Mouse (Mus musculus): ENCODE results near the gene Ncor2. TPM values are rescaled to one million over a fixed set of nuclear protein-coding genes. Genes with fewer than 3 reads are reported as not detected.

Ncor2 gene
- polyA plus RNA-seq, 1 experiment from 2014 or later, result 19.2 TPM

GRCm38 (mm10) chr5:125159804-125160405 is 19.1 kb downstream of the Ncor2 start:
- WGBS, result 30% methylated on average over 14 of the region's 14 CpGs
- Histone ChIP-seq H3K4me3 (peak overlapping the region; percentile 45), H3K27me3 (replicated peaks; ENCODE audit: low read depth, poor library complexity, severe bottlenecking) (no peaks in the 10 kb centered on the region), H3K27ac (replicated peaks) (peak overlapping the region; percentile 85), H3K9me3 (no peaks in the 10 kb centered on the region), H3K4me1 (peaks cover 98% of the 10 kb centered on the region), H3K36me3 (replicated peaks) (peaks cover 15% of the 10 kb centered on the region; the same call in 1 of the 2 replicates)
- DNase-seq (ENCODE audit: low spot score), result peak; percentile 36

- Histone ChIP-seq H3K27me3 (replicated peaks; ENCODE audit: low read depth, poor library complexity, severe bottlenecking) (no peaks in the 10 kb centered on the region), H3K4me3 (peak overlapping the region; percentile 45), H3K27ac (replicated peaks) (peak overlapping the region; percentile 85), H3K4me1 (peaks cover 97% of the 10 kb centered on the region), H3K9me3 (no peaks in the 10 kb centered on the region), H3K36me3 (replicated peaks) (peaks cover 17% of the 10 kb centered on the region; the same call in 1 of the 2 replicates)
- DNase-seq (ENCODE audit: low spot score), result peak; percentile 81
- WGBS, result 7% methylated on average over 12 of the region's 12 CpGs
These were observed 19.7 kb downstream of the Ncor2 start for GRCm38 (mm10) chr5:125159293-125159692.

GRCm38 (mm10) chr5:125158232-125158961 is 20.6 kb downstream of the Ncor2 start:
- Histone ChIP-seq H3K4me3 (peak overlapping the region; percentile 45), H3K36me3 (replicated peaks) (peaks cover 17% of the 10 kb centered on the region; the same call in 1 of the 2 replicates), H3K27me3 (replicated peaks; ENCODE audit: low read depth, poor library complexity, severe bottlenecking) (no peaks in the 10 kb centered on the region), H3K27ac (replicated peaks) (peak overlapping the region; percentile 85), H3K9me3 (no peaks in the 10 kb centered on the region), H3K4me1 (peaks cover 97% of the 10 kb centered on the region)
- 15% methylated on average over 21 of the region's 21 CpGs for WGBS
- DNase-seq (ENCODE audit: low spot score), result peak; percentile 73

GRCm38 (mm10) chr5:125157375-125158033 is 21.5 kb downstream of the Ncor2 start:
- WGBS, result 46% methylated on average over 8 of the region's 8 CpGs
- H3K27ac ChIP-seq (replicated peaks), result peak overlapping the region; percentile 85
- peaks cover 97% of the 10 kb centered on the region for H3K4me1 ChIP-seq
- H3K27me3 ChIP-seq (replicated peaks; ENCODE audit: low read depth, poor library complexity, severe bottlenecking), result no peaks in the 10 kb centered on the region
- H3K4me3 ChIP-seq, result peak overlapping the region; percentile 45; the same call in 1 of the 2 replicates
- peaks cover 23% of the 10 kb centered on the region; the same call in 1 of the 2 replicates for H3K36me3 ChIP-seq (replicated peaks)
- DNase-seq (ENCODE audit: low spot score), result peak; percentile 32
- H3K9me3 ChIP-seq, result no peaks in the 10 kb centered on the region

GRCm38 (mm10) chr5:125156418-125157205 is 22.4 kb downstream of the Ncor2 start:
- Histone ChIP-seq H3K27me3 (replicated peaks; ENCODE audit: low read depth, poor library complexity, severe bottlenecking) (no peaks in the 10 kb centered on the region), H3K4me1 (peaks cover 97% of the 10 kb centered on the region), H3K36me3 (replicated peaks) (peaks cover 14% of the 10 kb centered on the region; the same call in 1 of the 2 replicates), H3K9me3 (no peaks in the 10 kb centered on the region), H3K4me3 (peak overlapping the region; percentile 6; the same call in 1 of the 2 replicates), H3K27ac (replicated peaks) (peak overlapping the region; percentile 85)
- WGBS, result 80% methylated on average over 22 of the region's 22 CpGs
- no peak for DNase-seq (ENCODE audit: low spot score)

- peak overlapping the region; percentile 83 for H3K27ac ChIP-seq (replicated peaks)
- no peak overlapping the region for H3K4me3 ChIP-seq
- WGBS, result 83% methylated on average over 4 of the region's 4 CpGs
- peaks cover 97% of the 10 kb centered on the region for H3K4me1 ChIP-seq
- DNase-seq (ENCODE audit: low spot score), result no peak
- H3K27me3 ChIP-seq (replicated peaks; ENCODE audit: low read depth, poor library complexity, severe bottlenecking), result no peaks in the 10 kb centered on the region
- peaks cover 14% of the 10 kb centered on the region; the same call in 1 of the 2 replicates for H3K36me3 ChIP-seq (replicated peaks)
- no peaks in the 10 kb centered on the region for H3K9me3 ChIP-seq
These were observed 23.6 kb downstream of the Ncor2 start for GRCm38 (mm10) chr5:125155451-125155850.

- Histone ChIP-seq H3K4me1 (peaks cover 95% of the 10 kb centered on the region), H3K27me3 (replicated peaks; ENCODE audit: low read depth, poor library complexity, severe bottlenecking) (no peaks in the 10 kb centered on the region), H3K36me3 (replicated peaks) (peaks cover 14% of the 10 kb centered on the region; the same call in 1 of the 2 replicates), H3K4me3 (no peak overlapping the region), H3K27ac (replicated peaks) (peak overlapping the region; percentile 83), H3K9me3 (no peaks in the 10 kb centered on the region)
- no peak for DNase-seq (ENCODE audit: low spot score)
- WGBS, result 87% methylated on average over 5 of the region's 5 CpGs
These were observed 24.0 kb downstream of the Ncor2 start for GRCm38 (mm10) chr5:125154989-125155388.

GRCm38 (mm10) chr5:125154178-125154577 is 24.8 kb downstream of the Ncor2 start:
- Histone ChIP-seq H3K36me3 (replicated peaks) (peaks cover 18% of the 10 kb centered on the region), H3K27ac (replicated peaks) (peak overlapping the region; percentile 83; the same call in 1 of the 2 replicates), H3K9me3 (no peaks in the 10 kb centered on the region), H3K4me3 (no peak overlapping the region), H3K27me3 (replicated peaks; ENCODE audit: low read depth, poor library complexity, severe bottlenecking) (no peaks in the 10 kb centered on the region), H3K4me1 (peaks cover 91% of the 10 kb centered on the region)
- 67% methylated on average over 5 of the region's 5 CpGs for whole genome bisulfite sequencing
- no peak for DNase-seq (ENCODE audit: low spot score)

GRCm38 (mm10) chr5:125153201-125153816 is 25.7 kb downstream of the Ncor2 start:
- Histone ChIP-seq H3K27ac (replicated peaks) (peak overlapping the region; percentile 83), H3K4me1 (peaks cover 91% of the 10 kb centered on the region), H3K4me3 (no peak overlapping the region), H3K36me3 (replicated peaks) (peaks cover 18% of the 10 kb centered on the region), H3K27me3 (replicated peaks; ENCODE audit: low read depth, poor library complexity, severe bottlenecking) (no peaks in the 10 kb centered on the region), H3K9me3 (no peaks in the 10 kb centered on the region)
- no peak for DNase-seq (ENCODE audit: low spot score)
- WGBS, result 89% methylated on average over 11 of the region's 11 CpGs

GRCm38 (mm10) chr5:125151872-125152534 is 27.0 kb downstream of the Ncor2 start:
- H3K36me3 ChIP-seq (replicated peaks), result peaks cover 18% of the 10 kb centered on the region
- WGBS, result 18% methylated on average over 17 of the region's 17 CpGs
- peak; percentile 78 for DNase-seq (ENCODE audit: low spot score)
- H3K27ac ChIP-seq (replicated peaks), result peak overlapping the region; percentile 83
- no peaks in the 10 kb centered on the region for H3K9me3 ChIP-seq
- peaks cover 91% of the 10 kb centered on the region for H3K4me1 ChIP-seq
- peak overlapping the region; percentile 31 for H3K4me3 ChIP-seq
- no peaks in the 10 kb centered on the region for H3K27me3 ChIP-seq (replicated peaks; ENCODE audit: low read depth, poor library complexity, severe bottlenecking)

- 17% methylated on average over 10 of the region's 10 CpGs for WGBS
- DNase-seq (ENCODE audit: low spot score), result peak; percentile 81
- Histone ChIP-seq H3K27me3 (replicated peaks; ENCODE audit: low read depth, poor library complexity, severe bottlenecking) (no peaks in the 10 kb centered on the region), H3K27ac (replicated peaks) (peak overlapping the region; percentile 83), H3K9me3 (no peaks in the 10 kb centered on the region), H3K4me1 (peaks cover 87% of the 10 kb centered on the region), H3K4me3 (peak overlapping the region; percentile 31), H3K36me3 (replicated peaks) (peaks cover 22% of the 10 kb centered on the region)
These were observed 28.0 kb downstream of the Ncor2 start for GRCm38 (mm10) chr5:125150951-125151564.

Measured in embryonic facial prominence, embryonic 10.5 days (tissue).